Mouse (Mus musculus): ENCODE measurements around the gene Irak2. TPM values are rescaled to one million over a fixed set of nuclear protein-coding genes. Genes with fewer than 3 reads are reported as not detected.
A peak's percentile ranks its signal among the peaks of the same experiment; 100 is the strongest.

Gene Irak2
- polyA plus RNA-seq, 1 experiment from 2014 or later = 3.2 TPM

- Histone ChIP-seq H3K4me1 (no peaks in the 10 kb centered on the region), H3K27me3 (no peaks in the 10 kb centered on the region), H3K4me2 (replicated peaks) (no peak overlapping the region), H3K36me3 (no peaks in the 10 kb centered on the region), H3K4me3 (no peak overlapping the region), H3K27ac (no peak overlapping the region), H3K9ac (no peak overlapping the region), H3K9me3 (replicated peaks) (no peaks in the 10 kb centered on the region)
- no peak for ATAC-seq (ENCODE audit: low FRiP score)
- 74% methylated on average over 14 of the region's 14 CpGs for WGBS
These were observed 38.9 kb downstream of the Irak2 start for GRCm38 (mm10) chr6:113677070-113677734.

GRCm38 (mm10) chr6:113678246-113679012, 40.2 kb downstream of the Irak2 start:
- H3K4me3 ChIP-seq = no peak overlapping the region
- H3K4me1 ChIP-seq = no peaks in the 10 kb centered on the region
- WGBS = 78% methylated on average over 14 of the region's 14 CpGs
- H3K27ac ChIP-seq = no peak overlapping the region
- H3K27me3 ChIP-seq = no peaks in the 10 kb centered on the region
- ATAC-seq (ENCODE audit: low FRiP score) = no peak
- H3K4me2 ChIP-seq (replicated peaks) = no peak overlapping the region
- no peak overlapping the region for H3K9ac ChIP-seq
- H3K9me3 ChIP-seq (replicated peaks) = no peaks in the 10 kb centered on the region
- H3K36me3 ChIP-seq = no peaks in the 10 kb centered on the region

DNA sequence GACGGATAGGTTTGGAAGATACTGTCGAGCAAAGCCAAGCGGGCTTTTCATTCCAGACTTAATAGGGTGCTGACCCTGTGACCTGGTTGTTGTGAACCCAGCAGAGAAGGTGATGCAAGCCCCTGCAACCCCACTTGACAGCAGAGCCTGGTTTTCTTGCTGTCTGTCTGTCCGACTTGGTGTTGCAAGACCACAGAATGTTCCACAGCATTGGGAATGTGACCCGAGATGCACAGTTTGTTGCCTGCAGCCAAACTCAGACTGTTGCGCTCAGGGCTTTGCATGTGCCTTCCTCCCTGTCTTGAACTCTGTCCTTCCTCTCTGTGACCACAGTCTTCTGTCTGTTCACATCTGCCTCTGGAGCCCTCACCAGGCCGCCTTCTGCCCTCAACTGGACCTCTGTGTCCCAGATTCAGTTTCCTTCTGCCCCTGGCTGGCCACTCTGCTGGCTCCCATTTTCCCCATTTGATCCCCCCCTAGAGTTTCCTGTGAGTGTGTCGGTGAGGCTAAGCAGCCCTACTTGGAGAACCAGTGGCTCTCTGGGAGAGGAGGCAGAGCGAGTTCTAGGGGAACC, 41.8 kb downstream of the Irak2 start:
- no peak for ATAC-seq (ENCODE audit: low FRiP score)

GRCm38 (mm10) chr6:113681271-113681670, 43.0 kb downstream of the Irak2 start:
- H3K9ac ChIP-seq = no peak overlapping the region
- WGBS = 17% methylated on average over 4 of the region's 4 CpGs

More for the DNA sequence above, 41.8 kb downstream of the Irak2 start:
- Histone ChIP-seq H3K27me3 (no peaks in the 10 kb centered on the region), H3K9ac (no peak overlapping the region), H3K4me1 (no peaks in the 10 kb centered on the region), H3K36me3 (no peaks in the 10 kb centered on the region), H3K4me3 (no peak overlapping the region), H3K27ac (no peak overlapping the region), H3K4me2 (replicated peaks) (no peak overlapping the region), H3K9me3 (replicated peaks) (no peaks in the 10 kb centered on the region; the same call in 1 of the 2 replicates)
- WGBS = 80% methylated on average over 9 of the region's 9 CpGs

GRCm38 (mm10) chr6:113683081-113683825, 45.0 kb downstream of the Irak2 start:
- Histone ChIP-seq H3K9ac (no peak overlapping the region), H3K4me3 (no peak overlapping the region), H3K4me2 (replicated peaks) (no peak overlapping the region), H3K27ac (no peak overlapping the region), H3K9me3 (replicated peaks) (no peaks in the 10 kb centered on the region; the same call in 1 of the 2 replicates), H3K4me1 (no peaks in the 10 kb centered on the region), H3K27me3 (no peaks in the 10 kb centered on the region), H3K36me3 (no peaks in the 10 kb centered on the region)
- WGBS = 90% methylated on average over 10 of the region's 10 CpGs
- ATAC-seq (ENCODE audit: low FRiP score) = no peak

More at GRCm38 (mm10) chr6:113681271-113681670, 43.0 kb downstream of the Irak2 start:
- Histone ChIP-seq H3K27ac (no peak overlapping the region), H3K27me3 (no peaks in the 10 kb centered on the region), H3K4me1 (no peaks in the 10 kb centered on the region), H3K9me3 (replicated peaks) (no peaks in the 10 kb centered on the region; the same call in 1 of the 2 replicates), H3K4me3 (no peak overlapping the region), H3K36me3 (no peaks in the 10 kb centered on the region), H3K4me2 (replicated peaks) (no peak overlapping the region)
- no peak for ATAC-seq (ENCODE audit: low FRiP score)

GRCm38 (mm10) chr6:113686551-113687125, 48.4 kb downstream of the Irak2 start:
- H3K4me3 ChIP-seq = no peak overlapping the region
- no peak for ATAC-seq (ENCODE audit: low FRiP score)
- H3K4me1 ChIP-seq = peaks cover 14% of the 10 kb centered on the region
- no peak overlapping the region for H3K9ac ChIP-seq
- no peaks in the 10 kb centered on the region for H3K36me3 ChIP-seq
- no peak overlapping the region for H3K4me2 ChIP-seq (replicated peaks)
- no peaks in the 10 kb centered on the region for H3K27me3 ChIP-seq
- H3K27ac ChIP-seq = no peak overlapping the region
- 46% methylated on average over 8 of the region's 8 CpGs for WGBS
- H3K9me3 ChIP-seq (replicated peaks) = no peaks in the 10 kb centered on the region; the same call in 1 of the 2 replicates

DNA sequence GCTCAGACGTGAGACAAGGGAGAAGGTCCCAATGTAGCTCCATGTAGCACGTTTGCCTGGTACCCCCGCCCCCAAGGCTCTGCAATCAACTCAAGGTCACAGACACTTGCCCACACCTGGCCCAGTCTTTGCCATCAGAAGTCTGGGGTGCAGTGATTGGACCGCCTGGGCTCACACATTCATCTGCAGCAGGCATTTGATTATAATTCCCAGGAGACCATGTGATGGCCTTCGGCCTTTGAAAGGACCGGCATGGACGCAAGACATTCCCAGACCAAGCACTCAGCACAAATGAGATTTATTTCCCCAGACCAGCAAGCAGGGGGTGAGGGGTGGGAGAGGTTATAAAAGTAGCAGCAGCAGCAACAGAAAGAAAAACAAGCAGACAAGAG, 51.7 kb downstream of the Irak2 start:
- Histone ChIP-seq H3K27me3 (no peaks in the 10 kb centered on the region), H3K4me2 (replicated peaks) (peak overlapping the region; percentile 36; the same call in 1 of the 2 replicates), H3K36me3 (no peaks in the 10 kb centered on the region), H3K9ac (no peak overlapping the region), H3K4me3 (no peak overlapping the region), H3K4me1 (peaks cover 14% of the 10 kb centered on the region), H3K27ac (peak overlapping the region; percentile 66), H3K9me3 (replicated peaks) (no peaks in the 10 kb centered on the region)
- 25% methylated on average over 7 of the region's 7 CpGs for WGBS
- peak; percentile 13; the same call in 1 of the 2 replicates for ATAC-seq (ENCODE audit: low FRiP score)

DNA sequence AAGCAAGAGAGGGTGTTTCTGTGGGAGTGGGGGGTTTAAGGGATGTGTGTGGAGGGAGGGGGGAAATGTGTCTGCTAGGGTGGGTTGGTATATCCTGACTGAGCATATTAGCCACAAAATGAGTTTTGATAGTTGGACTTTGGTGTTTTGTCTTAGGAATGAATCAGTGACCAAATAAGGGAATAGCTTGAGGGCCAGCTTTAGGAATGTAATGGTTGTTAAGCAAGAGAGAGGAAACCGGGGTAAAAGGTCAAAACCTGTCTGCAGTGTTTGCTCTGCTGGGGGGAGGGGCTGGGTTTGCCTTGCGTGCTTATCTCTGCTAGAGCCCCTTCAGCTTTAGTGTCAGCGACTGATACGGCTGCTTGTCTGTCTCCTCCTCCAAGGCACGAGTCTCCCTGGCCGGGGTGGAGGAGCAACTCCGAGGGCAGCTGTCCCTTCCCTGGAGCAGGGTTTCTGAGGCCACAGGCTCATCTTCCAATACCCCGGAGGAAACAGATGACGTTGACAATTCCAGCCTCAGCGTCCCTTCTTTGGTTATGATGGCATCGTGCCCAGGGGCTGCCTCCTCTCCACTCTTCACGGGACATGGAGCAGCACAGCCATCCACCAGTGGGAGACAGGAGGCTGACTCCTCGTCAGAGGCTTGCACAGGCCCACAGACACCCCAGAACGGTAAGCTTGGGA, 52.3 kb downstream of the Irak2 start:
- Histone ChIP-seq H3K27ac (peak overlapping the region; percentile 75), H3K36me3 (no peaks in the 10 kb centered on the region), H3K9ac (peak overlapping the region; percentile 33), H3K4me1 (peaks cover 14% of the 10 kb centered on the region), H3K4me2 (replicated peaks) (peak overlapping the region; percentile 36), H3K4me3 (no peak overlapping the region), H3K27me3 (no peaks in the 10 kb centered on the region), H3K9me3 (replicated peaks) (no peaks in the 10 kb centered on the region)
- peak; percentile 50; the same call in 1 of the 2 replicates for ATAC-seq (ENCODE audit: low FRiP score)
- WGBS = 8% methylated on average over 14 of the region's 14 CpGs

GRCm38 (mm10) chr6:113691084-113691462, 52.8 kb downstream of the Irak2 start:
- peak overlapping the region; percentile 33; the same call in 1 of the 2 replicates for H3K9ac ChIP-seq

GRCm38 (mm10) chr6:113692661-113693133, 54.4 kb downstream of the Irak2 start:
- H3K4me3 ChIP-seq = no peak overlapping the region
- no peaks in the 10 kb centered on the region for H3K27me3 ChIP-seq
- ATAC-seq (ENCODE audit: low FRiP score) = no peak
- no peaks in the 10 kb centered on the region for H3K9me3 ChIP-seq (replicated peaks)
- 84% methylated on average over 5 of the region's 5 CpGs for WGBS
- no peak overlapping the region for H3K9ac ChIP-seq
- H3K27ac ChIP-seq = no peak overlapping the region
- peaks cover 16% of the 10 kb centered on the region for H3K4me1 ChIP-seq
- no peaks in the 10 kb centered on the region for H3K36me3 ChIP-seq
- no peak overlapping the region for H3K4me2 ChIP-seq (replicated peaks)

More at GRCm38 (mm10) chr6:113691084-113691462, 52.8 kb downstream of the Irak2 start:
- Histone ChIP-seq H3K4me3 (no peak overlapping the region), H3K4me2 (replicated peaks) (peak overlapping the region; percentile 36), H3K4me1 (peaks cover 14% of the 10 kb centered on the region), H3K27ac (peak overlapping the region; percentile 75), H3K36me3 (no peaks in the 10 kb centered on the region), H3K9me3 (replicated peaks) (no peaks in the 10 kb centered on the region), H3K27me3 (no peaks in the 10 kb centered on the region)
- 83% methylated on average over 4 of the region's 4 CpGs for WGBS
- no peak for ATAC-seq (ENCODE audit: low FRiP score)

DNA sequence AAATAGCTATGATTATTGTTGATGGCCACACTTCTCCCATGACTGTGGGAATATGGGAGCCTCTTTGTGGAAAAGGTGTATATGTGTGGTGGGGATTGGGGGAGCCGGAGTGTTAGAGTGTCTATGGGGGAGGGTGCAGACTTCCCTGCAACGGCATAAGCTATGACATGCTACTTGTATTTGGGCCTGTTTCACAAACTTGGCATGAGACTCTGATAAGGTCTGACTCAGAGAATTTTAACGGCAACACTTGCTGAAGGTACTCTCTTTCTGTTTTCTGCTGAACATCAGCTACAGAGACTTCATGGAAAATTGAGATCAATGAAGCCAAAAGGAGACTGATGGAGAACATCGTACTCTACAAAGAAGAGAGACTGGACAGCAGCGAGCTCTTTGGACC, 55.1 kb downstream of the Irak2 start:
- Histone ChIP-seq H3K36me3 (no peaks in the 10 kb centered on the region), H3K9ac (no peak overlapping the region), H3K4me2 (replicated peaks) (no peak overlapping the region), H3K9me3 (replicated peaks) (no peaks in the 10 kb centered on the region), H3K4me1 (peaks cover 23% of the 10 kb centered on the region), H3K27me3 (no peaks in the 10 kb centered on the region), H3K27ac (no peak overlapping the region), H3K4me3 (no peak overlapping the region)
- WGBS = 93% methylated on average over 5 of the region's 5 CpGs
- no peak for ATAC-seq (ENCODE audit: low FRiP score)
